Mouse (Mus musculus) adipose tissue, adult 10 weeks (tissue): ENCODE measurements around the gene Serpina10. TPM values are rescaled to one million over a fixed set of nuclear protein-coding genes. Genes with fewer than 3 reads are reported as not detected.

Experiments used
- polyA plus RNA-seq: library from polyadenylated mRNA; stranded (reverse); fragments of 350-450 nt; fragmentation: Illumina TruSeq; extraction: RNeasy Lipid Tissue Mini Kit (QIAGEN cat#74804); gene quantifications from one replicate; pipeline ENCODE4 v1.2.3, GENCODE M21; 2014; ENCODE audit warnings: low read depth, low replicate concordance

The Serpina10 gene
- polyA plus RNA-seq = not detected

GRCm38 (mm10) chr12:103631203-103631612 is at the start of gene Serpina10:
Gene Serpina10, minus strand, starts transcription at chr12:103631444.

GRCm38 (mm10) chr12:103676039-103676438 is 44.8 kb upstream of the Serpina10 start, which contains the start of gene Serpina16:
Gene Serpina16, minus strand, starts transcription at chr12:103676139.

GRCm38 (mm10) chr12:103656848-103657626 is 25.8 kb upstream of the Serpina10 start, which contains the start of gene Serpina6:
Gene Serpina6, minus strand, starts transcription at chr12:103657212.

Other genes starting within 250 kb of the Serpina10 start
- 10.4 TPM for gene Otub2, start 242.8 kb downstream of the Serpina10 start, polyA plus RNA-seq
- gene 9330161L09Rik, start 223.6 kb downstream of the Serpina10 start, polyA plus RNA-seq = not detected
- gene Ddx24, start 205.6 kb downstream of the Serpina10 start, polyA plus RNA-seq = 65.3 TPM
- gene Ifi27, start 197.2 kb downstream of the Serpina10 start, polyA plus RNA-seq = 292 TPM
- gene Ifi27l2a, start 187.8 kb downstream of the Serpina10 start, polyA plus RNA-seq = 1,280 TPM
- not detected for gene Ifi27l2b, start 174.2 kb downstream of the Serpina10 start, polyA plus RNA-seq
- 3.9 TPM for gene Ppp4r4, start 99.2 kb downstream of the Serpina10 start, polyA plus RNA-seq
- not detected for gene Serpina6, start 25.8 kb upstream of the Serpina10 start, polyA plus RNA-seq
- 526 TPM for gene Serpina16, start 44.7 kb upstream of the Serpina10 start, polyA plus RNA-seq
- 1,013 TPM for gene Serpina1f, start 64.1 kb upstream of the Serpina10 start, polyA plus RNA-seq
- 0.46 TPM for gene Serpina1d, start 142.1 kb upstream of the Serpina10 start, polyA plus RNA-seq
- gene Serpina1b, start 198.9 kb upstream of the Serpina10 start, polyA plus RNA-seq = 0.24 TPM
- 0.52 TPM for gene Serpina1a, start 232.1 kb upstream of the Serpina10 start, polyA plus RNA-seq